Mouse (Mus musculus) heart, postnatal 0 days (tissue): ENCODE data around the gene Sparcl1.

Source experiments
- CTCF ChIP-seq: IDR thresholded peaks from 2 replicates; pipeline ENCODE4 v1.5.1; 2016; ENCODE audit warnings: antibody characterized with exemption, control low read depth, low read depth
- EP300 ChIP-seq: IDR thresholded peaks from 2 replicates; pipeline ENCODE4 v1.6.1; 2016; ENCODE audit warnings: antibody characterized with exemption, low read depth

- TF ChIP-seq EP300 = no peak
- no peak for TF ChIP-seq CTCF
Measured at GRCm38 (mm10) chr5:104035066-104035465, 78.5 kb downstream of the Sparcl1 start.
